Mouse (Mus musculus) heart, postnatal 0 days (tissue): ENCODE results near the gene Sh3gl2. TPM values are rescaled to one million over a fixed set of nuclear protein-coding genes. Genes with fewer than 3 reads are reported as not detected.

ENCODE experiments used
- ATAC-seq: fragments of 200-750 bp; cut with Nextera tagmentation; 2 replicates; pipeline ENCODE4 v1.8.0; 2017; ENCODE audit warnings: low read depth, moderate number of reproducible peaks, moderate library complexity; ENCODE audit not compliant: insufficient read depth
- DNase-seq: peaks from one replicate; pipeline ENCODE4 v3.0.0-alpha.2; 2016; ENCODE audit warnings: low spot score
- H3K27ac ChIP-seq: fragments of 300-500 bp; sonication (generic); 2 replicates; pipeline ENCODE4 v1.5.1; 2014; ENCODE audit warnings: low read depth, mild to moderate bottlenecking
- H3K27me3 ChIP-seq: fragments of 300-500 bp; sonication (generic); 2 replicates; pipeline ENCODE4 v1.6.1; 2014; ENCODE audit warnings: low read length, mixed read lengths; ENCODE audit not compliant: control insufficient read depth, insufficient read depth
- H3K36me3 ChIP-seq: fragments of 300-500 bp; sonication (generic); replicated peaks from 2 replicates; pipeline ENCODE4 v1.6.1; 2014; ENCODE audit warnings: low read length, mixed read lengths; ENCODE audit not compliant: control insufficient read depth, insufficient read depth
- H3K4me1 ChIP-seq: fragments of 300-500 bp; sonication (generic); 2 replicates; pipeline ENCODE4 v1.6.1; 2014; ENCODE audit warnings: antibody characterized with exemption; ENCODE audit not compliant: control insufficient read depth, insufficient read depth
- H3K4me2 ChIP-seq: fragments of 300-500 bp; sonication (generic); 2 replicates; pipeline ENCODE4 v1.6.1; 2014; ENCODE audit warnings: low read depth, mild to moderate bottlenecking, low read length, moderate library complexity
- H3K4me3 ChIP-seq: fragments of 300-500 bp; sonication (generic); 2 replicates; pipeline ENCODE4 v1.5.1; 2014; ENCODE audit warnings: low read depth, low read length
- H3K9ac ChIP-seq: fragments of 300-500 bp; sonication (generic); replicated peaks from 2 replicates; pipeline ENCODE4 v1.6.1; 2014; ENCODE audit warnings: low read depth, low read length, mixed read lengths
- H3K9me3 ChIP-seq: fragments of 300-500 bp; sonication (generic); replicated peaks from 2 replicates; pipeline ENCODE4 v1.6.1; 2016; ENCODE audit warnings: low read length; ENCODE audit not compliant: control insufficient read depth
- CTCF ChIP-seq: IDR thresholded peaks from 2 replicates; pipeline ENCODE4 v1.5.1; 2016; ENCODE audit warnings: antibody characterized with exemption, control low read depth, low read depth
- EP300 ChIP-seq: IDR thresholded peaks from 2 replicates; pipeline ENCODE4 v1.6.1; 2016; ENCODE audit warnings: antibody characterized with exemption, low read depth
- WGBS: fragments of 180-500 bp; shearing (Covaris S2); extraction: QIAGEN DNeasy Blood & Tissue Kit; methylation state at CpG from one replicate; pipeline ENCODE4 v1.1.7; 2014; 5-methylcytosine and 5-hydroxymethylcytosine counted together
- polyA plus RNA-seq: library from polyadenylated mRNA; unstranded; fragments of >200 nt; fragmentation: Nextera tagmentation; extraction: Ambion mirVana; gene quantifications from 2 replicates; pipeline ENCODE4 v1.2.1, GENCODE M21; 2015
- total RNA-seq: library from RNA; depleted of rRNA; stranded (reverse); fragments of >200 nt; gene quantifications from 2 replicates; pipeline ENCODE4 v1.2.3, GENCODE M21; 2014; ENCODE audit warnings: low replicate concordance; rRNA removed

The Sh3gl2 gene
- total RNA-seq (0.89 and 1.9 TPM in 2 replicates), polyA plus RNA-seq (0.34 and 0.44 TPM in 2 replicates)

DNA sequence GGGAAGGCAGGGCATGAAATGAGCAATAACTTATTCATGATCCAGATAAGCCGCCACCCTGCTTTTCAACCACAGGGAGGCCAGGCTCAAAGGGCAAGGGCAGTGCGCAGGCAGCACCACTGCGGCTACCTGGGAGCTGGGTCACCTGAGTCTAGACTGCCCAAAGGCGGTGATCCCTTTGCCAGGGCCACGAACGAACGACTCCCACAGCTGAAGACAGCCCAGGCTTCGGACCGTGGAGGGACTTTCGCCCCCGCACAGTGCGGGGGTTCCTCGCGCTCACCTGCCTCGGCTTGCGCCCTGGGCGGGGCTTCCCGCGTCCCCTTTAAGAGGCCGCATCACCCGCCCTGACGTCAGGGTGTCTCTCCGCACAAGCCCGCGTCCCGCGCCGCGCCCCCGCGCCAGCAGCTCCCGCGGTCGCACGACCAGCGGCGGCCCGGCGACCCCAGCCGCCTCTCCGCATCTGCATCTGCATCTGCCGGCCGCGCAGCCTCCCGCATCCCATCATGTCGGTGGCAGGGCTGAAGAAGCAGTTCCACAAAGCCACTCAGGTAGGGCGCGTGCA lies at the start of gene Sh3gl2:
TSS of gene Sh3gl2 (plus strand) at position 56 of the 565 bp plus-strand sequence.
- TF ChIP-seq EP300: no peak
- no peak for TF ChIP-seq CTCF
- Histone ChIP-seq H3K9me3 (no peaks in the 10 kb centered on the region), H3K36me3 (no peaks in the 10 kb centered on the region), H3K27ac (no peak within 1 kb of the TSS), H3K4me2 (peak within 1 kb of the TSS; percentile 96), H3K9ac (peak within 1 kb of the TSS; percentile 35), H3K4me1 (peaks cover 5% of the 10 kb centered on the region), H3K27me3 (peaks cover 46% of the 10 kb centered on the region), H3K4me3 (peak within 1 kb of the TSS; percentile 63)
- no peak for DNase-seq
- WGBS: under 1% methylated on average over 48 of the region's 48 CpGs
- no peak; the same call in 1 of the 2 replicates for ATAC-seq

DNA sequence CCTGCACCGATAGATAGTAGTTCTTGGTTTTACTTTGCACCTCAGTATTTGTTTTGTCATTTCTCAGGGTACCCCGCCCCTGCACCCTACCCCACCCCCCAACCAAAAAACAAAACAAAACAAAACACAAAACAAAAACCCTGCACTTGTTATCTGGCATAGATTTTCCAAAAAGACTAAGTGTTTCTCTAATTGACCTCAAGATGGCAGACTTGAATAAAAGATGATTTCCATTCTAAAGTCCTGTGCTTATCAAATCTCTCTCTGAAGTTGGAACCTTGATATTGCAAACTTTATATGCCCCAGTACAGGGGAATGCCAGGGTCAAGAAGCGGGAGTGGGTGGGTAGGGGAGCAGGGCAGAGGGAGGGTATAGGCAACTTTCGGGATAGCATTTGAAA lies 43.8 kb upstream of the Sh3gl2 start:
- no peak for DNase-seq
- 61% methylated on average over 4 of the region's 4 CpGs for WGBS
- no peak for TF ChIP-seq EP300
- peak; percentile 25; the same call in 1 of the 2 replicates for TF ChIP-seq CTCF
- Histone ChIP-seq H3K27me3 (no peaks in the 10 kb centered on the region), H3K4me2 (no peak overlapping the region), H3K27ac (no peak overlapping the region), H3K4me3 (no peak overlapping the region), H3K9ac (no peak overlapping the region), H3K9me3 (no peaks in the 10 kb centered on the region), H3K4me1 (no peaks in the 10 kb centered on the region), H3K36me3 (no peaks in the 10 kb centered on the region)
- no peak for ATAC-seq

- TF ChIP-seq EP300 (no peak), CTCF (peak; percentile 82)
- ATAC-seq: no peak
- H3K9ac ChIP-seq: no peak overlapping the region
Observed at GRCm38 (mm10) chr4:85162468-85163312, 42.2 kb upstream of the Sh3gl2 start.

GRCm38 (mm10) chr4:85163313-85163615 lies 41.7 kb upstream of the Sh3gl2 start:
- no peaks in the 10 kb centered on the region for H3K4me1 ChIP-seq
- no peaks in the 10 kb centered on the region for H3K36me3 ChIP-seq
- TF ChIP-seq CTCF (no peak), EP300 (no peak)
- DNase-seq (no peak), ATAC-seq (no peak)
- H3K9ac ChIP-seq: no peak overlapping the region
- H3K27me3 ChIP-seq: no peaks in the 10 kb centered on the region
- no peaks in the 10 kb centered on the region for H3K9me3 ChIP-seq
- H3K27ac ChIP-seq: no peak overlapping the region
- WGBS: 69% methylated on average over 2 of the region's 2 CpGs
- no peak overlapping the region for H3K4me3 ChIP-seq
- H3K4me2 ChIP-seq: no peak overlapping the region

More at GRCm38 (mm10) chr4:85162468-85163312, 42.2 kb upstream of the Sh3gl2 start:
- Histone ChIP-seq H3K4me1 (no peaks in the 10 kb centered on the region), H3K27ac (no peak overlapping the region), H3K4me3 (no peak overlapping the region), H3K4me2 (peak overlapping the region; percentile 45), H3K9me3 (no peaks in the 10 kb centered on the region), H3K27me3 (no peaks in the 10 kb centered on the region), H3K36me3 (no peaks in the 10 kb centered on the region)
- peak; percentile 52 for DNase-seq
- 22% methylated on average over 27 of the region's 27 CpGs for WGBS

GRCm38 (mm10) chr4:85168001-85168400 lies 36.9 kb upstream of the Sh3gl2 start:
- Histone ChIP-seq H3K9me3 (no peaks in the 10 kb centered on the region), H3K27ac (no peak overlapping the region), H3K4me3 (no peak overlapping the region), H3K36me3 (no peaks in the 10 kb centered on the region), H3K4me2 (no peak overlapping the region), H3K27me3 (no peaks in the 10 kb centered on the region), H3K4me1 (no peaks in the 10 kb centered on the region), H3K9ac (no peak overlapping the region)
- DNase-seq (no peak), ATAC-seq (no peak)
- TF ChIP-seq CTCF: no peak
- WGBS: 85% methylated on average over 12 of the region's 12 CpGs
